Mouse (Mus musculus) lung, embryonic 15.5 days (tissue): ENCODE results near the gene Clba1. TPM values are rescaled to one million over a fixed set of nuclear protein-coding genes. Genes with fewer than 3 reads are reported as not detected.

Experiments
- ATAC-seq: fragments of 200-750 bp; cut with Nextera tagmentation; 2 replicates; pipeline ENCODE4 v1.8.0; 2017; ENCODE audit warnings: moderate number of reproducible peaks, borderline replicate concordance; ENCODE audit not compliant: low FRiP score, low TSS enrichment; ENCODE audit errors: extremely low read depth
- H3K27ac ChIP-seq: fragments of 300-500 bp; sonication (generic); 2 replicates; pipeline ENCODE4 v1.5.1; 2015; ENCODE audit warnings: moderate library complexity, mild to moderate bottlenecking, inconsistent platforms
- H3K27me3 ChIP-seq: fragments of 300-500 bp; sonication (generic); 2 replicates; pipeline ENCODE4 v1.6.1; 2015; ENCODE audit warnings: inconsistent platforms
- H3K36me3 ChIP-seq: fragments of 300-500 bp; sonication (generic); 2 replicates; pipeline ENCODE4 v1.6.1; 2015; ENCODE audit warnings: inconsistent platforms
- H3K4me1 ChIP-seq: fragments of 300-500 bp; sonication (generic); 2 replicates; pipeline ENCODE4 v1.6.1; 2015; ENCODE audit warnings: inconsistent platforms
- H3K4me2 ChIP-seq: fragments of 300-500 bp; sonication (generic); 2 replicates; pipeline ENCODE4 v1.6.1; 2015; ENCODE audit warnings: inconsistent platforms, mild to moderate bottlenecking, moderate library complexity
- H3K4me3 ChIP-seq: fragments of 300-500 bp; sonication (generic); 2 replicates; pipeline ENCODE4 v1.5.1; 2015; ENCODE audit warnings: mild to moderate bottlenecking, inconsistent platforms
- H3K9ac ChIP-seq: fragments of 300-500 bp; sonication (generic); 2 replicates; pipeline ENCODE4 v1.6.1; 2015; ENCODE audit warnings: inconsistent platforms
- H3K9me3 ChIP-seq: fragments of 300-500 bp; sonication (generic); 2 replicates; pipeline ENCODE4 v1.6.1; 2016; ENCODE audit warnings: inconsistent platforms
- WGBS: fragments of 180-500 bp; shearing (Covaris S2); methylation state at CpG from one replicate; pipeline ENCODE4 v1.1.7; 2015; 5-methylcytosine and 5-hydroxymethylcytosine counted together
- polyA plus RNA-seq: library from polyadenylated mRNA; unstranded; fragments of >200 nt; fragmentation: Nextera tagmentation; extraction: Ambion mirVana; gene quantifications from 2 replicates; pipeline ENCODE4 v1.2.1, GENCODE M21; 2015

The Clba1 gene
- polyA plus RNA-seq, 1 experiment from 2014 or later: 7.4 TPM

- Histone ChIP-seq H3K9ac (no peak overlapping the region), H3K9me3 (no peaks in the 10 kb centered on the region), H3K4me2 (no peak overlapping the region), H3K27ac (no peak overlapping the region), H3K4me1 (no peaks in the 10 kb centered on the region), H3K36me3 (no peaks in the 10 kb centered on the region), H3K4me3 (no peak overlapping the region), H3K27me3 (no peaks in the 10 kb centered on the region)
- WGBS: 79% methylated on average over 6 of the region's 6 CpGs
- no peak for ATAC-seq
Observed at GRCm38 (mm10) chr12:112769031-112769430, 39.7 kb upstream of the Clba1 start.

GRCm38 (mm10) chr12:112769751-112770150 lies 39.0 kb upstream of the Clba1 start:
- Histone ChIP-seq H3K9me3 (no peaks in the 10 kb centered on the region), H3K27ac (no peak overlapping the region), H3K4me3 (no peak overlapping the region), H3K9ac (no peak overlapping the region), H3K4me1 (no peaks in the 10 kb centered on the region), H3K27me3 (no peaks in the 10 kb centered on the region), H3K36me3 (no peaks in the 10 kb centered on the region), H3K4me2 (no peak overlapping the region)
- 68% methylated on average over 2 of the region's 2 CpGs for WGBS
- no peak for ATAC-seq

- Histone ChIP-seq H3K4me3 (no peak overlapping the region), H3K4me1 (no peaks in the 10 kb centered on the region), H3K4me2 (no peak overlapping the region), H3K36me3 (no peaks in the 10 kb centered on the region), H3K27ac (no peak overlapping the region), H3K9me3 (no peaks in the 10 kb centered on the region), H3K9ac (no peak overlapping the region), H3K27me3 (no peaks in the 10 kb centered on the region)
- ATAC-seq: no peak
- 71% methylated on average over 4 of the region's 4 CpGs for WGBS
Observed at GRCm38 (mm10) chr12:112770396-112770795, 38.3 kb upstream of the Clba1 start.

- ATAC-seq: no peak
- no peaks in the 10 kb centered on the region for H3K4me1 ChIP-seq
- no peak overlapping the region for H3K4me3 ChIP-seq
- no peak overlapping the region for H3K27ac ChIP-seq
- no peaks in the 10 kb centered on the region for H3K27me3 ChIP-seq
- H3K9me3 ChIP-seq: no peaks in the 10 kb centered on the region
- no peak overlapping the region for H3K4me2 ChIP-seq
- no peaks in the 10 kb centered on the region for H3K36me3 ChIP-seq
- 88% methylated on average over 14 of the region's 14 CpGs for WGBS
- no peak overlapping the region for H3K9ac ChIP-seq
Observed at GRCm38 (mm10) chr12:112772306-112772705, 36.4 kb upstream of the Clba1 start.

GRCm38 (mm10) chr12:112773366-112773765 lies 35.4 kb upstream of the Clba1 start:
- 21% methylated on average over 9 of the region's 9 CpGs for WGBS
- no peaks in the 10 kb centered on the region for H3K4me1 ChIP-seq
- no peaks in the 10 kb centered on the region for H3K36me3 ChIP-seq
- no peaks in the 10 kb centered on the region for H3K27me3 ChIP-seq
- H3K9me3 ChIP-seq: no peaks in the 10 kb centered on the region
- no peak overlapping the region for H3K4me3 ChIP-seq
- H3K9ac ChIP-seq: no peak overlapping the region
- no peak overlapping the region for H3K4me2 ChIP-seq
- H3K27ac ChIP-seq: no peak overlapping the region
- ATAC-seq: no peak

- no peak overlapping the region for H3K4me3 ChIP-seq
- H3K9me3 ChIP-seq: no peaks in the 10 kb centered on the region
- H3K27me3 ChIP-seq: no peaks in the 10 kb centered on the region
- H3K27ac ChIP-seq: no peak overlapping the region
- H3K4me2 ChIP-seq: no peak overlapping the region
- H3K36me3 ChIP-seq: no peaks in the 10 kb centered on the region
- no peak for ATAC-seq
- H3K4me1 ChIP-seq: no peaks in the 10 kb centered on the region
- H3K9ac ChIP-seq: no peak overlapping the region
- 81% methylated on average over 6 of the region's 6 CpGs for WGBS
Observed at GRCm38 (mm10) chr12:112774026-112774425, 34.7 kb upstream of the Clba1 start.

- no peak overlapping the region for H3K9ac ChIP-seq
- WGBS: 89% methylated on average over 10 of the region's 10 CpGs
Observed at GRCm38 (mm10) chr12:112774481-112774880, 34.3 kb upstream of the Clba1 start.

GRCm38 (mm10) chr12:112791026-112791425 lies 17.7 kb upstream of the Clba1 start:
- WGBS: 59% methylated on average over 8 of the region's 8 CpGs

More at GRCm38 (mm10) chr12:112774481-112774880, 34.3 kb upstream of the Clba1 start:
- H3K4me2 ChIP-seq: no peak overlapping the region
- H3K36me3 ChIP-seq: no peaks in the 10 kb centered on the region
- no peak overlapping the region for H3K27ac ChIP-seq
- H3K9me3 ChIP-seq: no peaks in the 10 kb centered on the region
- ATAC-seq: no peak
- no peaks in the 10 kb centered on the region for H3K27me3 ChIP-seq
- no peaks in the 10 kb centered on the region for H3K4me1 ChIP-seq
- H3K4me3 ChIP-seq: no peak overlapping the region

GRCm38 (mm10) chr12:112793601-112794355 lies 15.0 kb upstream of the Clba1 start:
- H3K27ac ChIP-seq: no peak overlapping the region
- no peak overlapping the region for H3K9ac ChIP-seq
- ATAC-seq: peak; percentile 44; the same call in 1 of the 2 replicates
- H3K4me3 ChIP-seq: no peak overlapping the region
- WGBS: 54% methylated on average over 13 of the region's 13 CpGs
- H3K27me3 ChIP-seq: peaks cover 12% of the 10 kb centered on the region
- H3K4me2 ChIP-seq: peak overlapping the region; percentile 21; the same call in 1 of the 2 replicates
- H3K9me3 ChIP-seq: no peaks in the 10 kb centered on the region
- H3K36me3 ChIP-seq: no peaks in the 10 kb centered on the region
- peaks cover 48% of the 10 kb centered on the region for H3K4me1 ChIP-seq

More at GRCm38 (mm10) chr12:112791026-112791425, 17.7 kb upstream of the Clba1 start:
- Histone ChIP-seq H3K36me3 (no peaks in the 10 kb centered on the region), H3K4me3 (no peak overlapping the region), H3K27me3 (no peaks in the 10 kb centered on the region), H3K9ac (no peak overlapping the region), H3K27ac (no peak overlapping the region), H3K4me1 (peaks cover 24% of the 10 kb centered on the region), H3K9me3 (no peaks in the 10 kb centered on the region), H3K4me2 (no peak overlapping the region)
- no peak for ATAC-seq

- 12% methylated on average over 7 of the region's 7 CpGs for whole genome bisulfite sequencing
- H3K4me2 ChIP-seq: peak overlapping the region; percentile 21
- peaks cover 12% of the 10 kb centered on the region for H3K27me3 ChIP-seq
- H3K36me3 ChIP-seq: no peaks in the 10 kb centered on the region
- H3K4me1 ChIP-seq: peaks cover 54% of the 10 kb centered on the region
- H3K4me3 ChIP-seq: no peak overlapping the region
- peak overlapping the region; percentile 44; the same call in 1 of the 2 replicates for H3K27ac ChIP-seq
- no peaks in the 10 kb centered on the region for H3K9me3 ChIP-seq
- no peak overlapping the region for H3K9ac ChIP-seq
- no peak for ATAC-seq
Observed at GRCm38 (mm10) chr12:112794356-112794816, 14.4 kb upstream of the Clba1 start.

GRCm38 (mm10) chr12:112794998-112795397 lies 13.7 kb upstream of the Clba1 start:
- 86% methylated on average over 5 of the region's 5 CpGs for WGBS
- no peaks in the 10 kb centered on the region for H3K36me3 ChIP-seq
- no peak for ATAC-seq
- peaks cover 12% of the 10 kb centered on the region for H3K27me3 ChIP-seq
- H3K27ac ChIP-seq: no peak overlapping the region
- H3K4me1 ChIP-seq: peaks cover 58% of the 10 kb centered on the region
- no peak overlapping the region for H3K4me2 ChIP-seq
- H3K9ac ChIP-seq: no peak overlapping the region
- no peak overlapping the region for H3K4me3 ChIP-seq
- H3K9me3 ChIP-seq: no peaks in the 10 kb centered on the region

GRCm38 (mm10) chr12:112795466-112796104 lies 13.2 kb upstream of the Clba1 start:
- Histone ChIP-seq H3K4me2 (no peak overlapping the region), H3K9ac (no peak overlapping the region), H3K4me3 (no peak overlapping the region), H3K9me3 (no peaks in the 10 kb centered on the region), H3K27me3 (peaks cover 13% of the 10 kb centered on the region), H3K27ac (no peak overlapping the region), H3K4me1 (peaks cover 63% of the 10 kb centered on the region), H3K36me3 (no peaks in the 10 kb centered on the region)
- 52% methylated on average over 18 of the region's 18 CpGs for WGBS
- ATAC-seq: no peak
